ENCODE assay signal across 28 mouse cellular contexts in the genomic region with DNA sequence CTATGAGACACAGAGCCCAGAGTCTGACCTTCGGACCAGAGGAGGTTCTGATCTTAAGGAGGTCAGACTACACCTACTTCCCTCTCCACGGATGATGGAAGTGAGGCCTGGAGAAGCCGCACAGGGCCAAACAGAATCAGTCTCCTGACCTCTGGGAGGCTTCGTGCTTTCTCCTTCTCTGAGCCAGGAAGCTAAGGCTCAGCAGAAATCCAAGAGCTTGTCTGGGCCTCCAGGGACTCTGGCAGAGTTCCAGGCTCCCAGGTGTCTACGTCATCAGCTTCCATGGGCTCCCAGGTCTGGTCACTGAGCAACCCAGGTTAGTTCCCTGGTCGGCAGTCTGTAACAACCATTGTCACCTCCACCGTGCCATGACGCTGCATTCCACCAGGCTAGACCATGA. TPM values are rescaled to one million over a fixed set of nuclear protein-coding genes. Genes with fewer than 3 reads are reported as not detected.
DNase-seq lines count a peak whose midpoint lies in the region; ATAC-seq lines count a peak whose summit lies in the region.
"Had no signal": no experiment of that assay in that cellular context is flagged by ENCODE, and none has a peak within 500 bp of the region (broad histone marks: within the 10 kb centered on the region; RNA-seq: fewer than 3 reads in every experiment).

No protein-coding gene starts in this region.

- no peaks in the 10 kb centered on the region for H3K27me3 ChIP-seq in heart, embryonic 10.5 days (ENCODE audit: insufficient read depth, poor library complexity, severe bottlenecking)
- no peaks in the 10 kb centered on the region for H3K27me3 ChIP-seq in heart, embryonic 11.5 days (ENCODE audit: control insufficient read depth, insufficient read depth, low read length)
- H3K27me3 ChIP-seq in kidney, embryonic 14.5 days (ENCODE audit: control insufficient read depth, insufficient read depth, low read length): no peaks in the 10 kb centered on the region
- H3K27me3 ChIP-seq: embryonic facial prominence, embryonic 13.5 days; liver, embryonic 13.5 days; neural tube, embryonic 13.5 days had no signal

- H3K27ac ChIP-seq in heart, embryonic 10.5 days: peak overlapping the region; percentile 64; the same call in 1 of the 2 replicates
- no peak overlapping the region; the same call in 1 of the 2 replicates for H3K27ac ChIP-seq in heart, embryonic 11.5 days (ENCODE audit: low read depth, low read length)
- H3K27ac ChIP-seq in kidney, embryonic 14.5 days (ENCODE audit: low read depth, low read length): no peak overlapping the region
- H3K27ac ChIP-seq: embryonic facial prominence, embryonic 13.5 days; hindbrain, postnatal 0 days; left cerebral cortex, adult 2 months; liver, embryonic 13.5 days; midbrain, embryonic 10.5 days; neural tube, embryonic 13.5 days had no signal

- no peak overlapping the region for H3K4me3 ChIP-seq in heart, embryonic 10.5 days
- H3K4me3 ChIP-seq in heart, embryonic 11.5 days (ENCODE audit: low read depth, low read length): no peak overlapping the region
- H3K4me3 ChIP-seq in kidney, embryonic 14.5 days (ENCODE audit: low read length): no peak overlapping the region
- H3K4me3 ChIP-seq: embryonic facial prominence, embryonic 13.5 days; erythroblast, embryonic 14.5 days; left cerebral cortex, adult 2 months; liver, embryonic 13.5 days; midbrain, embryonic 10.5 days; myocyte; neural tube, embryonic 13.5 days had no signal

- no peak overlapping the region for H3K9ac ChIP-seq in heart, embryonic 11.5 days (ENCODE audit: low read depth, low read length)
- no peak overlapping the region for H3K9ac ChIP-seq in kidney, embryonic 14.5 days (ENCODE audit: low read depth, low read length)
- H3K9ac ChIP-seq: embryonic facial prominence, embryonic 13.5 days; liver, embryonic 13.5 days; lung, embryonic 14.5 days; neural tube, embryonic 13.5 days had no signal

- no peak overlapping the region for H3K4me2 ChIP-seq in heart, embryonic 11.5 days
- H3K4me2 ChIP-seq in kidney, embryonic 14.5 days (replicated peaks; ENCODE audit: low read depth, low read length): no peak overlapping the region
- H3K4me2 ChIP-seq: embryonic facial prominence, embryonic 13.5 days; liver, embryonic 13.5 days; lung, embryonic 14.5 days; neural tube, embryonic 13.5 days had no signal

- H3K36me3 ChIP-seq in heart, embryonic 10.5 days: no peaks in the 10 kb centered on the region
- no peaks in the 10 kb centered on the region for H3K36me3 ChIP-seq in heart, embryonic 11.5 days (ENCODE audit: control insufficient read depth, insufficient read depth, low read length)
- no peaks in the 10 kb centered on the region for H3K36me3 ChIP-seq in kidney, embryonic 14.5 days (ENCODE audit: control insufficient read depth, insufficient read depth, low read length)
- H3K36me3 ChIP-seq: embryonic facial prominence, embryonic 13.5 days; liver, embryonic 13.5 days; midbrain, embryonic 10.5 days; neural tube, embryonic 13.5 days had no signal

- H3K9me3 ChIP-seq in heart, embryonic 10.5 days: no peaks in the 10 kb centered on the region
- H3K9me3 ChIP-seq in heart, embryonic 11.5 days (replicated peaks; ENCODE audit: control insufficient read depth, low read length): no peaks in the 10 kb centered on the region
- H3K9me3 ChIP-seq in kidney, embryonic 14.5 days (ENCODE audit: control insufficient read depth, low read length): no peaks in the 10 kb centered on the region
- H3K9me3 ChIP-seq: embryonic facial prominence, embryonic 13.5 days; liver, embryonic 13.5 days; midbrain, embryonic 10.5 days; neural tube, embryonic 13.5 days had no signal

- no peak for DNase-seq in heart, embryonic 10.5 days (ENCODE audit: low spot score)
- peak; percentile 47 for DNase-seq in kidney, adult 18-20 months
- DNase-seq in kidney, adult 9 months: peak; percentile 68
- DNase-seq in kidney, postnatal 4 days: peak; percentile 19 to 45
- DNase-seq in lung, postnatal 25 days (ENCODE audit: low spot score): no peak
- DNase-seq in frontal cortex, postnatal 10 days (ENCODE audit: low spot score in 2 of 2): no peak
- DNase-seq: adrenal gland, postnatal 36 days; cerebellum, postnatal 10 days; embryo, embryonic 11 days; gastrocnemius, postnatal 14 days; heart, adult 11 months; liver, embryonic 13.5 days; lung, embryonic 14.5 days; lung, postnatal 4 days; thymus, postnatal 14 days had no signal

- H3K4me1 ChIP-seq in heart, embryonic 10.5 days: peaks cover 42% of the 10 kb centered on the region
- H3K4me1 ChIP-seq in heart, embryonic 11.5 days (ENCODE audit: control insufficient read depth, insufficient read depth, low read length): peaks cover 44% of the 10 kb centered on the region
- no peaks in the 10 kb centered on the region for H3K4me1 ChIP-seq in kidney, embryonic 14.5 days (ENCODE audit: control insufficient read depth, insufficient read depth, low read length)
- H3K4me1 ChIP-seq: liver, embryonic 13.5 days had no signal

- no peak for ATAC-seq in heart, embryonic 11.5 days (replicated peaks; ENCODE audit: insufficient number of reproducible peaks, low FRiP score, low TSS enrichment)
- no peak for ATAC-seq in kidney, embryonic 14.5 days (ENCODE audit: low FRiP score, low TSS enrichment)
- ATAC-seq: forebrain, embryonic 14.5 days; hindbrain, postnatal 0 days; midbrain, embryonic 16.5 days had no signal

- WGBS in heart, embryonic 10.5 days: 86% methylated on average over 8 of the region's 8 CpGs
- WGBS in heart, embryonic 11.5 days (ENCODE audit: insufficient replicate concordance): 78% methylated on average over 8 of the region's 8 CpGs
- WGBS in kidney, embryonic 14.5 days: 88% methylated on average over 8 of the region's 8 CpGs

RNA-seq across cellular contexts. Expression of a gene that starts 17.2 kb away (rescaled TPM):
- 1.00 and 1.1 TPM in 2 replicates for polyA plus RNA-seq in heart, embryonic 10.5 days (2016; fragmentation: Nextera tagmentation; extraction: Ambion mirVana)
- 0.53 and 1.3 TPM in 2 replicates for polyA plus RNA-seq in heart, embryonic 11.5 days (2014; fragmentation: Nextera tagmentation; extraction: Ambion mirVana)
- polyA plus RNA-seq in kidney, embryonic 14.5 days (2014; fragmentation: Nextera tagmentation; extraction: Ambion mirVana): 0.09 and 0.30 TPM in 2 replicates
- polyA plus RNA-seq: erythroblast, embryonic 14.5 days; hindbrain, embryonic 11.5 days; myocyte had no signal

RNA-seq across cellular contexts. Expression of a gene that starts 52.0 kb away (rescaled TPM):
- 73.5 and 78.8 TPM in 2 replicates for polyA plus RNA-seq in heart, embryonic 10.5 days (2016; fragmentation: Nextera tagmentation; extraction: Ambion mirVana)
- 67.5 and 73.2 TPM in 2 replicates for polyA plus RNA-seq in heart, embryonic 11.5 days (2014; fragmentation: Nextera tagmentation; extraction: Ambion mirVana)
- polyA plus RNA-seq in kidney, embryonic 14.5 days (2014; fragmentation: Nextera tagmentation; extraction: Ambion mirVana): 52.5 and 78.5 TPM in 2 replicates

RNA-seq across cellular contexts. Expression of a gene that starts 52.6 kb away (rescaled TPM):
- 0.10 TPM in 1 of 2 replicates, not detected in the other for polyA plus RNA-seq in heart, embryonic 10.5 days (2016; fragmentation: Nextera tagmentation; extraction: Ambion mirVana)
- polyA plus RNA-seq in heart, embryonic 11.5 days (2014; fragmentation: Nextera tagmentation; extraction: Ambion mirVana): 0.10 and 0.20 TPM in 2 replicates
- polyA plus RNA-seq in kidney, embryonic 14.5 days (2014; fragmentation: Nextera tagmentation; extraction: Ambion mirVana): 0.09 TPM in 1 of 2 replicates, not detected in the other
- polyA plus RNA-seq: forebrain, embryonic 14.5 days; hindbrain, postnatal 0 days; midbrain, embryonic 10.5 days; midbrain, embryonic 16.5 days; testis, adult 2 months had no signal

Comparison
In these comparisons a context has a peak if more than half of its experiments do, and no peak if none do; other contexts are left out.
1. DNase-seq: peak in kidney, adult 18-20 months (single experiment), kidney, adult 9 months (single experiment) and kidney, postnatal 4 days (2 of 2); none in heart, embryonic 10.5 days (single experiment), lung, postnatal 25 days (single experiment) and frontal cortex, postnatal 10 days (0 of 2).